Mouse (Mus musculus) heart, embryonic 15.5 days (tissue): ENCODE measurements at regions not wholly inside any gene's neighbourhood (a gene's known extent, or its start where the extent isn't known, plus 50 kb on each side); places are given as distances from the start of the nearest gene placed in this dataset.

ENCODE experiments used
- ATAC-seq: fragments of 200-750 bp; cut with Nextera tagmentation; replicated peaks from 2 replicates; pipeline ENCODE4 v1.8.0; 2017; ENCODE audit warnings: low read depth, moderate TSS enrichment; ENCODE audit not compliant: insufficient number of reproducible peaks, insufficient read depth, low FRiP score
- H3K27ac ChIP-seq: fragments of 300-500 bp; sonication (generic); 2 replicates; pipeline ENCODE4 v1.5.1; 2015; ENCODE audit warnings: mild to moderate bottlenecking, inconsistent platforms
- H3K27me3 ChIP-seq: fragments of 300-500 bp; sonication (generic); 2 replicates; pipeline ENCODE4 v1.6.1; 2015; ENCODE audit warnings: inconsistent platforms
- H3K36me3 ChIP-seq: fragments of 300-500 bp; sonication (generic); 2 replicates; pipeline ENCODE4 v1.6.1; 2015; ENCODE audit warnings: mild to moderate bottlenecking, inconsistent platforms
- H3K4me1 ChIP-seq: fragments of 300-500 bp; sonication (generic); replicated peaks from 2 replicates; pipeline ENCODE4 v1.6.1; 2015; ENCODE audit warnings: inconsistent platforms
- H3K4me2 ChIP-seq: fragments of 300-500 bp; sonication (generic); 2 replicates; pipeline ENCODE4 v1.6.1; 2015; ENCODE audit warnings: inconsistent platforms, mild to moderate bottlenecking, moderate library complexity
- H3K4me3 ChIP-seq: fragments of 300-500 bp; sonication (generic); 2 replicates; pipeline ENCODE4 v1.5.1; 2015; ENCODE audit warnings: mild to moderate bottlenecking, inconsistent platforms
- H3K9ac ChIP-seq: fragments of 300-500 bp; sonication (generic); 2 replicates; pipeline ENCODE4 v1.6.1; 2015; ENCODE audit warnings: mild to moderate bottlenecking, inconsistent platforms
- H3K9me3 ChIP-seq: fragments of 300-500 bp; sonication (generic); replicated peaks from 2 replicates; pipeline ENCODE4 v1.6.1; 2016; ENCODE audit warnings: inconsistent platforms
- WGBS: fragments of 180-500 bp; shearing (Covaris S2); methylation state at CpG from one replicate; pipeline ENCODE4 v1.1.7; 2015; ENCODE audit warnings: mixed read lengths; 5-methylcytosine and 5-hydroxymethylcytosine counted together

GRCm38 (mm10) chr4:40587254-40587653, 115.3 kb downstream of the Tmem215 start:
- no peak for ATAC-seq
- Histone ChIP-seq H3K4me2 (no peak overlapping the region), H3K27me3 (no peaks in the 10 kb centered on the region), H3K36me3 (no peaks in the 10 kb centered on the region), H3K27ac (no peak overlapping the region), H3K4me1 (no peaks in the 10 kb centered on the region; the same call in 1 of the 2 replicates), H3K9me3 (no peaks in the 10 kb centered on the region), H3K4me3 (no peak overlapping the region), H3K9ac (no peak overlapping the region)
- 69% methylated on average over 4 of the region's 4 CpGs for WGBS

- ATAC-seq, result no peak
- H3K9ac ChIP-seq, result no peak overlapping the region
- no peaks in the 10 kb centered on the region for H3K27me3 ChIP-seq
- H3K4me1 ChIP-seq, result 0 out of 2 replicates have a peak, but pooled peaks cover 3% of the 10 kb centered on the region
- H3K27ac ChIP-seq, result no peak overlapping the region
- WGBS, result 48% methylated on average over 5 of the region's 5 CpGs
- H3K4me3 ChIP-seq, result no peak overlapping the region
- H3K36me3 ChIP-seq, result no peaks in the 10 kb centered on the region
- no peak overlapping the region for H3K4me2 ChIP-seq
- H3K9me3 ChIP-seq, result no peaks in the 10 kb centered on the region
These were observed 109.2 kb downstream of the Aptx start for GRCm38 (mm10) chr4:40593806-40594205.

- no peaks in the 10 kb centered on the region for H3K36me3 ChIP-seq
- H3K9me3 ChIP-seq, result no peaks in the 10 kb centered on the region
- H3K4me3 ChIP-seq, result no peak overlapping the region
- no peak overlapping the region for H3K27ac ChIP-seq
- 34% methylated on average over 5 of the region's 5 CpGs for WGBS
- no peak for ATAC-seq
- H3K9ac ChIP-seq, result no peak overlapping the region
- H3K4me1 ChIP-seq, result 0 out of 2 replicates have a peak, but pooled peaks cover 4% of the 10 kb centered on the region
- no peak overlapping the region for H3K4me2 ChIP-seq
- H3K27me3 ChIP-seq, result no peaks in the 10 kb centered on the region
These were observed 78.0 kb downstream of the Aptx start for GRCm38 (mm10) chr4:40625024-40625423.

GRCm38 (mm10) chr4:40625911-40626310, 77.1 kb downstream of the Aptx start:
- H3K9ac ChIP-seq, result no peak overlapping the region
- no peaks in the 10 kb centered on the region for H3K27me3 ChIP-seq
- H3K27ac ChIP-seq, result no peak overlapping the region
- H3K4me2 ChIP-seq, result no peak overlapping the region
- H3K4me3 ChIP-seq, result no peak overlapping the region
- no peak for ATAC-seq
- 35% methylated on average over 6 of the region's 6 CpGs for WGBS
- no peaks in the 10 kb centered on the region for H3K36me3 ChIP-seq
- H3K4me1 ChIP-seq, result 0 out of 2 replicates have a peak, but pooled peaks cover 4% of the 10 kb centered on the region
- no peaks in the 10 kb centered on the region for H3K9me3 ChIP-seq
